Mouse (Mus musculus) liver, embryonic 14.5 days (tissue): ENCODE measurements around the gene Glyat. TPM values are rescaled to one million over a fixed set of nuclear protein-coding genes. Genes with fewer than 3 reads are reported as not detected.
"Not testable (repeated sequence)": the region's sequence is repeated elsewhere in the genome, so short reads cannot be mapped to it uniquely, and the experiment has no call there.

Experiments used
- ATAC-seq: fragments of 200-750 bp; cut with Nextera tagmentation; 2 replicates; pipeline ENCODE4 v1.8.0; 2017; ENCODE audit warnings: moderate number of reproducible peaks, mild to moderate bottlenecking, moderate library complexity; ENCODE audit not compliant: insufficient read depth
- DNase-seq, 3 experiments: peaks; one replicate each; pipeline ENCODE4 v3.0.0-alpha.2; 2012 to 2013; ENCODE audit warnings: low read depth in 3 of 3, low spot score in 3 of 3
- H3K27ac ChIP-seq: fragments of 300-500 bp; sonication (generic); 2 replicates; pipeline ENCODE4 v1.5.1; 2014; ENCODE audit warnings: moderate library complexity, mild to moderate bottlenecking, control low read depth, inconsistent platforms
- H3K27me3 ChIP-seq: fragments of 300-500 bp; sonication (generic); 2 replicates; pipeline ENCODE4 v1.6.1; 2014; ENCODE audit warnings: mild to moderate bottlenecking, low read length, moderate library complexity; ENCODE audit not compliant: control insufficient read depth, insufficient read depth
- H3K36me3 ChIP-seq: fragments of 300-500 bp; sonication (generic); replicated peaks from 2 replicates; pipeline ENCODE4 v1.6.1; 2014; ENCODE audit warnings: low read depth; ENCODE audit not compliant: control insufficient read depth, insufficient read depth
- H3K4me1 ChIP-seq, 2 experiments: fragments of 200-500 bp in 1 of 2; fragments of 300-500 bp in 1 of 2; sonication (generic) in 1 of 2; replicated peaks; 2 replicates each; pipeline ENCODE4 v1.6.1; 2012 to 2014; ENCODE audit warnings: antibody characterized with exemption in 1 of 2, inconsistent platforms in 1 of 2, low read length in 1 of 2; ENCODE audit not compliant: control insufficient read depth in 2 of 2, insufficient read depth in 2 of 2
- H3K4me2 ChIP-seq: fragments of 300-500 bp; sonication (generic); 2 replicates; pipeline ENCODE4 v1.6.1; 2014; ENCODE audit warnings: low read depth, mild to moderate bottlenecking, control low read depth, moderate library complexity
- H3K4me3 ChIP-seq, 2 experiments: fragments of 200-500 bp in 1 of 2; fragments of 300-500 bp in 1 of 2; sonication (generic) in 1 of 2; 2 replicates each; pipeline ENCODE4 v1.5.1; 2012 to 2014; ENCODE audit warnings: low read depth in 2 of 2, low read length in 2 of 2, mild to moderate bottlenecking in 2 of 2, control low read depth in 1 of 2, inconsistent platforms in 1 of 2, moderate library complexity in 1 of 2; ENCODE audit not compliant: insufficient read depth in 1 of 2
- H3K9ac ChIP-seq: fragments of 300-500 bp; sonication (generic); replicated peaks from 2 replicates; pipeline ENCODE4 v1.6.1; 2014; ENCODE audit warnings: mild to moderate bottlenecking, control low read depth, moderate library complexity
- H3K9me3 ChIP-seq: fragments of 300-500 bp; sonication (generic); 2 replicates; pipeline ENCODE4 v1.6.1; 2016; ENCODE audit warnings: low read length, mixed read lengths; ENCODE audit not compliant: control insufficient read depth
- CTCF ChIP-seq: IDR thresholded peaks from 2 replicates; pipeline ENCODE4 v1.5.1; 2016; ENCODE audit warnings: antibody characterized with exemption, low read depth, control low read depth
- EP300 ChIP-seq: IDR thresholded peaks from 2 replicates; pipeline ENCODE4 v1.6.1; 2016; ENCODE audit warnings: antibody characterized with exemption, low read depth
- WGBS: fragments of 180-500 bp; shearing (Covaris S2); extraction: QIAGEN DNeasy Blood & Tissue Kit; methylation state at CpG from one replicate; pipeline ENCODE4 v1.1.7; 2014; ENCODE audit not compliant: insufficient replicate concordance; 5-methylcytosine and 5-hydroxymethylcytosine counted together
- polyA plus RNA-seq, 2 experiments: library from polyadenylated mRNA; depleted of rRNA in 1 of 2; stranded (reverse) in 1 of 2; unstranded in 1 of 2; fragments of >200 nt; fragmentation: Nextera tagmentation in 1 of 2; extraction: Ambion mirVana in 1 of 2; gene quantifications; 2 replicates each; pipeline versions ENCODE4 v1.2.1 to v1.2.3; 2012 to 2014

The Glyat gene
- polyA plus RNA-seq, 2 experiments, result 0.19 to 0.38 TPM

DNA sequence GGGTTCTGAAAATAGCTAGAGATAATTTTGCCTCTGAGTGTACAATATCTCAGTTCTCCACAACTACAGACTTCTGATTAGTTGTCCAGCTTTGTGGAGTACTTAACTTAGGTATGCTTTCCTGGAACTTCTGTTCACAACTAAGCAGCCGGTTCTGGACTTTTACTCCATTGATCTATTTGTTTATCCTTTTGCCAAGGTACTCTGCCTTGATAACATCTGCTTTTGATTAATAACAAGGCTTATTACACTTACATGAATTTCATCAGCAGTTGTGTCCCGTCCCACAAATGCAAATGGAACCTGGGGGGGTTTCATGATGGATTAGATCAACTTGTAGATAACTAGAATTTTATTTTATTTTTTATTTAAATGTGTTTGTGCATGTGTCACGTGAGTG, 3.8 kb downstream of the Glyat start:
- Histone ChIP-seq H3K4me1 (no peaks in the 10 kb centered on the region), H3K36me3 (no peaks in the 10 kb centered on the region), H3K4me2 (no peak overlapping the region), H3K9ac (no peak overlapping the region), H3K9me3 (no peaks in the 10 kb centered on the region), H3K4me3 (no peak overlapping the region), H3K27me3 (no peaks in the 10 kb centered on the region), H3K27ac (no peak overlapping the region)
- no peak for TF ChIP-seq EP300
- TF ChIP-seq CTCF, result no peak
- DNase-seq (no peak), ATAC-seq (no peak)
- 46% methylated on average over 3 of the region's 3 CpGs for WGBS

DNA sequence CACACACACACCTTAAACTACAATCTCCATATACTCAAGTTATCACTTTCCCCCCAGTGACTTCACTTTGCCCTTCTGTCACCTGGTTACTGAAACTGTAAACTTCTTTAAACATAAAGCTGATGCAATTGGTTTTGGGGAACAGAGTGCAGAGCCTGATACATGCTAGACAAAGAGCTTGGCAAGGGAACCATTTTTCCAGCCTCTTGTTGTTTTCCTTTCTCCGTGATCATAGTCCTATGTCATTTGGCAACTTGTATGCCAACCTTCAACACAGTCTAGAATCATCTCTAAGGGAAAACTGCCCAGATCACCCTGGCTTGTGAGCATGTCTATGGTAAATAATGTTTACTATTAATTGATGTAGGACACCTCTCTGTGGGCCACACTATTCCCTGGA, 4.9 kb downstream of the Glyat start:
- no peak for TF ChIP-seq CTCF
- TF ChIP-seq EP300, result no peak
- WGBS, result 57% methylated on average over 1 of the region's 1 CpGs
- DNase-seq (no peak), ATAC-seq (no peak)
- Histone ChIP-seq H3K4me3 (no peak overlapping the region), H3K27ac (no peak overlapping the region), H3K4me1 (no peaks in the 10 kb centered on the region), H3K4me2 (no peak overlapping the region), H3K9me3 (no peaks in the 10 kb centered on the region), H3K9ac (no peak overlapping the region), H3K27me3 (no peaks in the 10 kb centered on the region), H3K36me3 (no peaks in the 10 kb centered on the region)

DNA sequence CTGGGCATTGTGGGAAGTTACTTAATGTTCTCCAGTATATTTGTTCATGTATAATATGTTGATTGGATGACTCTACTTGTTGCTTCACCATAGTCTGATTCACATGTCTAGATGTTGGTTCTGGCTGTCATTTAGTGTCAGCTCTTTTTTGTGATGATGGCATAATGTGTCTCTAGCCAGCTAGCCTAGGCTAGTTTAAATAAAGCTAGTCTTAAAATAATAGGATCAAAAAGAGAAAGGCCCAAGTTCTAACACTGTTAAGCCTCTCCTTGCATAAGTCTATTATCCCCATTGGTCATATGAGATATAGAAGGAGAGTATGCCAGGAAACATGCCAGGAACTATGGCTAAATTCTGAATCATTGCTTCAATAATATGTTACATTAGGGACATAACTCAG, 16.4 kb downstream of the Glyat start:
- TF ChIP-seq EP300, result no peak
- no peak for TF ChIP-seq CTCF
- no peaks in the 10 kb centered on the region for H3K27me3 ChIP-seq
- no peaks in the 10 kb centered on the region for H3K9me3 ChIP-seq
- H3K4me1 ChIP-seq, result no peaks in the 10 kb centered on the region
- no peak overlapping the region for H3K27ac ChIP-seq
- no peaks in the 10 kb centered on the region for H3K36me3 ChIP-seq
- ATAC-seq, result no peak
- no peak overlapping the region for H3K4me3 ChIP-seq
- no peak for DNase-seq
- H3K4me2 ChIP-seq, result no peak overlapping the region
- H3K9ac ChIP-seq, result no peak overlapping the region

DNA sequence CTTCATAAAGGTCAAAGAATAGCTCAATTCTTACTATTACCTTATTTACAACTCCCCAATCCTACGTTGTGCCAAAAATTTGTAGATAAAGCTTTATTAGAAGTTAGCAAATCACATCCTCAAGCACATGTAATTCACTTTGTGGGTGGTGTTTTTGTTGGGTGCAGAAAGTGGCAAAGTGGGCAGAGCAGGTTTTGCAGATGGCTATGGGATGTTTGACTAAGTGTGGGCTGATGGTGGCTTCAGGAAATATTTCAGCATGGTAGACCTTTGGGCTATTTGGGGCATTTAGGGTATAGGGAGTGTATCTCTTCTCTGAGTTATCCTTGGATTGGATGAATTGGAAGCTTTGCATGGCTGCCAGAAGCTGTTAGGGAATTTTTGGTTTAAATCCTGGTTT, 33.0 kb downstream of the Glyat start:
- 58% methylated on average over 1 of the region's 1 CpGs for WGBS
- Histone ChIP-seq H3K36me3 (no peaks in the 10 kb centered on the region), H3K9ac (no peak overlapping the region), H3K9me3 (no peaks in the 10 kb centered on the region), H3K4me2 (no peak overlapping the region), H3K4me1 (no peaks in the 10 kb centered on the region), H3K4me3 (no peak overlapping the region), H3K27ac (no peak overlapping the region), H3K27me3 (no peaks in the 10 kb centered on the region)
- no peak for TF ChIP-seq EP300
- TF ChIP-seq CTCF, result no peak
- ATAC-seq, result no peak
- DNase-seq, result no peak

DNA sequence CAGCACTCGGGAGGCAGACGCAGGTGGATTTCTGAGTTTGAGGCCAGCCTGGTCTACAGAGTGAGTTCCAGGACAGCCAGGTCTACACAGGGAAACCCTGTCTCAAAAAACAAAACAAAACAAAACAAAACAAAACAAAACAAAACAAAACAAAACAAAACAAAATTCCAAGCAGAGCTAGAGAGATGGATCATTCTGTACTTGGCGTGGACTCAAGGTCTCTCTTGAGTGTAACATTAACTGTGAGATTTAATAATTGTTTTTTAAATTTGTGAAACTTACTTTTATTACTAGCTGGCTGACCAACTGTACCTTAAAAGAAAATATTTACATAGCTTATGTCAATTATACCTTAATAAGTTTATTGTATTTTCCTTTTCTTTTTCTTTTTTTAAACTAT, 35.5 kb downstream of the Glyat start:
- H3K4me3 ChIP-seq, H3K36me3 ChIP-seq, H3K27ac ChIP-seq, H3K27me3 ChIP-seq, DNase-seq, ATAC-seq, H3K4me2 ChIP-seq, H3K4me1 ChIP-seq, H3K9me3 ChIP-seq, H3K9ac ChIP-seq: not testable (repeated sequence)
- WGBS, result 69% methylated on average over 3 of the region's 3 CpGs

DNA sequence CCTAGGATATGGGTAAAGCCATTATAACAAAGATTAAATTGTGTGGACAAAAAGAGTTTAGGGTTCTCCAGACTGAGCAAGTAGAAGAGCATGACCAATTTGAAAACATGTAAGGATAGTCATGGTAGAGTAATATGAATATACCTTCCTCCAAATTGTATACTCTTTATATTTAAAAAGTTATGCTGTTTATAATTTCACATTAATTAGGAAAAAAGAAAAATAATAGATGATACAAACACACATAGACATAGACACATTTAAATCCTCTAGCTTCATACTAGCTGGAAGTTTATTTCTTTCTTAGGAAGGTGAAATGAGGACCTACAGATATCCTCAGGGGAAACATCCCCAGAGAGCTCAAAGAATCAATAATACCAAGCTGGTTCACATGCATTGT, 37.0 kb downstream of the Glyat start, which contains the start of gene Olfr1442:
Olfr1442 (plus strand) TSS at position 301 of the 400 bp plus-strand sequence.
- H3K9ac ChIP-seq, result no peak within 1 kb of the TSS
- no peak within 1 kb of the TSS for H3K4me3 ChIP-seq
- H3K4me1 ChIP-seq, result no peaks in the 10 kb centered on the region
- H3K9me3 ChIP-seq, result no peaks in the 10 kb centered on the region
- no peaks in the 10 kb centered on the region for H3K36me3 ChIP-seq
- no peak within 1 kb of the TSS for H3K27ac ChIP-seq
- ATAC-seq (no peak), DNase-seq (no peak)
- H3K27me3 ChIP-seq, result no peaks in the 10 kb centered on the region
- no peak for TF ChIP-seq CTCF
- no peak for TF ChIP-seq EP300
- H3K4me2 ChIP-seq, result no peak within 1 kb of the TSS
